Mouse (Mus musculus): Measurements from ENCODE around the gene Olfr398. TPM values are rescaled to one million over a fixed set of nuclear protein-coding genes. Genes with fewer than 3 reads are reported as not detected.

The Olfr398 gene
- not detected in 2 replicates for polyA plus RNA-seq (2012; ENCODE audit: insufficient read depth, insufficient read length, missing spikeins)

- no peak within 1 kb of the TSS for H3K27ac ChIP-seq (ENCODE audit: insufficient read depth, low read depth, low read length)
- H3K4me3 ChIP-seq (ENCODE audit: insufficient read depth, low read length): no peak within 1 kb of the TSS
- no peaks in the 10 kb centered on the region for H3K4me1 ChIP-seq (ENCODE audit: control insufficient read depth, insufficient read depth, low read length)
- TF ChIP-seq CTCF (IDR thresholded peaks at IDR 0.05; ENCODE audit: low read depth, low read length) (no peak), POLR2A (IDR thresholded peaks at IDR 0.05; ENCODE audit: borderline replicate concordance, low read depth, low read length) (no peak)
These were observed at the start of gene Olfr398 for GRCm38 (mm10) chr11:73990307-73990706. TSS of gene Olfr398 (minus strand) at chr11:73990407.

GRCm38 (mm10) chr11:73993115-73993514 lies 2.9 kb upstream of the Olfr398 start:
- Histone ChIP-seq H3K27ac (ENCODE audit: insufficient read depth, low read depth, low read length) (no peak overlapping the region), H3K4me1 (ENCODE audit: control insufficient read depth, insufficient read depth, low read length) (no peaks in the 10 kb centered on the region), H3K4me3 (ENCODE audit: insufficient read depth, low read length) (no peak overlapping the region)
- TF ChIP-seq POLR2A (IDR thresholded peaks at IDR 0.05; ENCODE audit: borderline replicate concordance, low read depth, low read length): no peak
- TF ChIP-seq CTCF (IDR thresholded peaks at IDR 0.05; ENCODE audit: low read depth, low read length): no peak

GRCm38 (mm10) chr11:73960517-73960916 lies 29.7 kb downstream of the Olfr398 start, which contains the start of gene Olfr397:
TSS of gene Olfr397 (plus strand) at chr11:73960817.
- Histone ChIP-seq H3K4me3 (ENCODE audit: insufficient read depth, low read length) (no peak within 1 kb of the TSS), H3K4me1 (ENCODE audit: control insufficient read depth, insufficient read depth, low read length) (no peaks in the 10 kb centered on the region), H3K27ac (ENCODE audit: insufficient read depth, low read depth, low read length) (no peak within 1 kb of the TSS)
- TF ChIP-seq POLR2A (IDR thresholded peaks at IDR 0.05; ENCODE audit: borderline replicate concordance, low read depth, low read length) (no peak), CTCF (IDR thresholded peaks at IDR 0.05; ENCODE audit: low read depth, low read length) (no peak)

GRCm38 (mm10) chr11:73936377-73936776 lies 53.8 kb downstream of the Olfr398 start, which contains the start of gene Olfr23:
TSS of gene Olfr23 (plus strand) at chr11:73936677.
- H3K27ac ChIP-seq (ENCODE audit: insufficient read depth, low read depth, low read length): no peak within 1 kb of the TSS
- H3K4me3 ChIP-seq (ENCODE audit: insufficient read depth, low read length): no peak within 1 kb of the TSS
- H3K4me1 ChIP-seq (ENCODE audit: control insufficient read depth, insufficient read depth, low read length): no peaks in the 10 kb centered on the region
- TF ChIP-seq POLR2A (IDR thresholded peaks at IDR 0.05; ENCODE audit: borderline replicate concordance, low read depth, low read length) (no peak), CTCF (IDR thresholded peaks at IDR 0.05; ENCODE audit: low read depth, low read length) (no peak)

Other genes with a start within 250 kb of the Olfr398 start
- not detected in 2 replicates for gene Olfr389, start 209.7 kb downstream of the Olfr398 start, polyA plus RNA-seq (2012; ENCODE audit: insufficient read depth, insufficient read length, missing spikeins)
- gene Olfr390, start 207.4 kb downstream of the Olfr398 start, polyA plus RNA-seq (2012; ENCODE audit: insufficient read depth, insufficient read length, missing spikeins): not detected in 2 replicates
- not detected in 2 replicates for gene Olfr391-ps, start 187.4 kb downstream of the Olfr398 start, polyA plus RNA-seq (2012; ENCODE audit: insufficient read depth, insufficient read length, missing spikeins)
- gene Olfr392, start 173.4 kb downstream of the Olfr398 start, polyA plus RNA-seq (2012; ENCODE audit: insufficient read depth, insufficient read length, missing spikeins): not detected in 2 replicates
- not detected in 2 replicates for gene Olfr393, start 139.0 kb downstream of the Olfr398 start, polyA plus RNA-seq (2012; ENCODE audit: insufficient read depth, insufficient read length, missing spikeins)
- not detected in 2 replicates for gene Olfr394, start 99.6 kb downstream of the Olfr398 start, polyA plus RNA-seq (2012; ENCODE audit: insufficient read depth, insufficient read length, missing spikeins)
- not detected in 2 replicates for gene Olfr395, start 81.1 kb downstream of the Olfr398 start, polyA plus RNA-seq (2012; ENCODE audit: insufficient read depth, insufficient read length, missing spikeins)
- gene Olfr23, start 53.7 kb downstream of the Olfr398 start, polyA plus RNA-seq (2012; ENCODE audit: insufficient read depth, insufficient read length, missing spikeins): not detected in 2 replicates
- not detected in 2 replicates for gene Olfr397, start 29.6 kb downstream of the Olfr398 start, polyA plus RNA-seq (2012; ENCODE audit: insufficient read depth, insufficient read length, missing spikeins)
- gene Olfr139, start 66.1 kb upstream of the Olfr398 start, polyA plus RNA-seq (2012; ENCODE audit: insufficient read depth, insufficient read length, missing spikeins): not detected in 2 replicates
- not detected in 2 replicates for gene Olfr399, start 66.2 kb upstream of the Olfr398 start, polyA plus RNA-seq (2012; ENCODE audit: insufficient read depth, insufficient read length, missing spikeins)
- 0.21 TPM in 1 of 2 replicates, not detected in the other for gene Zfp616, start 79.5 kb upstream of the Olfr398 start, polyA plus RNA-seq (2012; ENCODE audit: insufficient read depth, insufficient read length, missing spikeins)
- gene Olfr401, start 123.3 kb upstream of the Olfr398 start, polyA plus RNA-seq (2012; ENCODE audit: insufficient read depth, insufficient read length, missing spikeins): not detected in 2 replicates
- not detected in 2 replicates for gene Olfr402, start 163.1 kb upstream of the Olfr398 start, polyA plus RNA-seq (2012; ENCODE audit: insufficient read depth, insufficient read length, missing spikeins)
- not detected in 2 replicates for gene Olfr403, start 195.8 kb upstream of the Olfr398 start, polyA plus RNA-seq (2012; ENCODE audit: insufficient read depth, insufficient read length, missing spikeins)
- gene Olfr43, start 221.0 kb upstream of the Olfr398 start, polyA plus RNA-seq (2012; ENCODE audit: insufficient read depth, insufficient read length, missing spikeins): not detected in 2 replicates

All from bone marrow macrophage, adult 2 months (primary cell).